Comparison of ENCODE assay signal across 28 mouse cellular contexts in the genomic region with DNA sequence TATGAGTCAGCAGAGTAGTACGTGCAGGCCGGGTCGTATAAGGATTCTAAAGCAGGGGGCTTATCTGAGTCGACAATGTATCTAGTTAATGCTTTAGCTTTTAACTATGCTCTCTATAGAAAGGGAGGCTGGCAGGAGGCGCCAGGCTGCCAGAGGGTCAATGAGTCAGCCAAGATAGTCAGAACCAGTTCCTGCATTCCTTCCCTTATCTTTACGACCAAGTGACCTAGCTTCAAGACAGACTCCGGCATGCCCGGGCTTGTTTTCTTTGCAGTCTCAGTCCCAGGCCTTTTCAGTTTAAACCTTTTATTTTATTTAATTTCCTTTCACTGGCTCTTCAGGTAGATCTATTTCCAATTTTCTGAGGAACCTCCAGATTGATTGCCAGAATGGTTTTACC.
DNase-seq lines count a peak whose midpoint lies in the region; ATAC-seq and TF ChIP-seq lines count a peak whose summit lies in the region.
"Had no signal": no experiment of that assay in that cellular context is flagged by ENCODE, and none has a peak within 500 bp of the region (broad histone marks: within the 10 kb centered on the region; RNA-seq: fewer than 3 reads in every experiment).

No protein-coding gene starts in this region.

- 38% methylated on average over 8 of the region's 8 CpGs for WGBS in heart, embryonic 10.5 days
- WGBS in intestine, embryonic 15.5 days: 54% methylated on average over 8 of the region's 8 CpGs
- 94% methylated on average over 8 of the region's 8 CpGs for WGBS in forebrain, postnatal 0 days

- H3K36me3 ChIP-seq in heart, embryonic 10.5 days: no peaks in the 10 kb centered on the region
- no peaks in the 10 kb centered on the region for H3K36me3 ChIP-seq in intestine, embryonic 15.5 days
- no peaks in the 10 kb centered on the region for H3K36me3 ChIP-seq in forebrain, postnatal 0 days (ENCODE audit: insufficient read depth)
- H3K36me3 ChIP-seq: embryonic facial prominence, embryonic 12.5 days; forebrain, embryonic 15.5 days; limb, embryonic 10.5 days; limb, embryonic 15.5 days; liver, embryonic 13.5 days; neural tube, embryonic 15.5 days; stomach, embryonic 15.5 days had no signal

- H3K27ac ChIP-seq in heart, embryonic 10.5 days: no peak overlapping the region
- no peak overlapping the region for H3K27ac ChIP-seq in intestine, embryonic 15.5 days
- no peak overlapping the region for H3K27ac ChIP-seq in forebrain, postnatal 0 days (ENCODE audit: low read depth, low read length)
- H3K27ac ChIP-seq: embryonic facial prominence, embryonic 12.5 days; forebrain, embryonic 15.5 days; limb, embryonic 10.5 days; limb, embryonic 15.5 days; liver, embryonic 13.5 days; macrophage; neural tube, embryonic 15.5 days; stomach, embryonic 15.5 days had no signal

- H3K9ac ChIP-seq in intestine, embryonic 15.5 days: no peak overlapping the region
- no peak overlapping the region for H3K9ac ChIP-seq in forebrain, postnatal 0 days
- H3K9ac ChIP-seq: embryonic facial prominence, embryonic 12.5 days; forebrain, embryonic 15.5 days; limb, embryonic 15.5 days; liver, embryonic 13.5 days; neural tube, embryonic 15.5 days; stomach, embryonic 15.5 days had no signal

- peak; percentile 28 for ATAC-seq in intestine, embryonic 15.5 days
- ATAC-seq in forebrain, postnatal 0 days: no peak
- ATAC-seq: forebrain, embryonic 15.5 days; hindbrain, embryonic 16.5 days; lung, postnatal 0 days had no signal

- H3K27me3 ChIP-seq in heart, embryonic 10.5 days (ENCODE audit: insufficient read depth, poor library complexity, severe bottlenecking): no peaks in the 10 kb centered on the region
- H3K27me3 ChIP-seq in intestine, embryonic 15.5 days (replicated peaks): no peaks in the 10 kb centered on the region
- no peaks in the 10 kb centered on the region for H3K27me3 ChIP-seq in forebrain, postnatal 0 days (ENCODE audit: insufficient read depth, low read length)
- H3K27me3 ChIP-seq: embryonic facial prominence, embryonic 12.5 days; forebrain, embryonic 15.5 days; limb, embryonic 15.5 days; liver, embryonic 13.5 days; neural tube, embryonic 15.5 days; stomach, embryonic 15.5 days had no signal

- no peak overlapping the region for H3K4me2 ChIP-seq in intestine, embryonic 15.5 days (replicated peaks)
- no peak overlapping the region for H3K4me2 ChIP-seq in forebrain, postnatal 0 days (ENCODE audit: low read depth)
- H3K4me2 ChIP-seq: embryonic facial prominence, embryonic 12.5 days; forebrain, embryonic 15.5 days; limb, embryonic 15.5 days; liver, embryonic 13.5 days; neural tube, embryonic 15.5 days; stomach, embryonic 15.5 days had no signal

- TF ChIP-seq CTCF in forebrain, postnatal 0 days (IDR thresholded peaks at IDR 0.05; ENCODE audit: low read depth): no peak

- no peaks in the 10 kb centered on the region for H3K9me3 ChIP-seq in heart, embryonic 10.5 days
- H3K9me3 ChIP-seq in intestine, embryonic 15.5 days: no peaks in the 10 kb centered on the region
- H3K9me3 ChIP-seq in forebrain, postnatal 0 days (ENCODE audit: low read length): no peaks in the 10 kb centered on the region
- H3K9me3 ChIP-seq: embryonic facial prominence, embryonic 12.5 days; forebrain, embryonic 15.5 days; limb, embryonic 10.5 days; limb, embryonic 15.5 days; liver, embryonic 13.5 days; neural tube, embryonic 15.5 days; stomach, embryonic 15.5 days had no signal

- no peak overlapping the region for H3K4me3 ChIP-seq in heart, embryonic 10.5 days
- no peak overlapping the region for H3K4me3 ChIP-seq in intestine, embryonic 15.5 days (replicated peaks)
- no peak overlapping the region for H3K4me3 ChIP-seq in forebrain, postnatal 0 days (ENCODE audit: low read depth, low read length)
- H3K4me3 ChIP-seq: embryonic facial prominence, embryonic 12.5 days; forebrain, embryonic 15.5 days; limb, embryonic 10.5 days; limb, embryonic 15.5 days; liver, embryonic 13.5 days; neural tube, embryonic 15.5 days; stomach, embryonic 15.5 days had no signal

- H3K4me1 ChIP-seq in heart, embryonic 10.5 days: no peaks in the 10 kb centered on the region
- H3K4me1 ChIP-seq in intestine, embryonic 15.5 days (replicated peaks): no peaks in the 10 kb centered on the region
- H3K4me1 ChIP-seq in forebrain, postnatal 0 days (ENCODE audit: insufficient read depth): no peaks in the 10 kb centered on the region
- H3K4me1 ChIP-seq: embryonic facial prominence, embryonic 12.5 days; forebrain, embryonic 15.5 days; limb, embryonic 10.5 days; limb, embryonic 15.5 days; liver, embryonic 13.5 days; neural tube, embryonic 15.5 days; stomach, embryonic 15.5 days had no signal

- DNase-seq in heart, embryonic 10.5 days (ENCODE audit: low spot score): peak; percentile 76
- no peak for DNase-seq in heart, adult 8-10 months (ENCODE audit: low spot score)
- DNase-seq in 416B (ENCODE audit: low read depth): peak; percentile 2
- peak; percentile 40 to 56 for DNase-seq in urinary bladder, postnatal 36 days (ENCODE audit: low spot score in 2 of 2)
- no peak for DNase-seq in forebrain, postnatal 0 days
- no peak for DNase-seq in right cerebral cortex, postnatal 25 days
- DNase-seq: adrenal gland, adult 8-10 months; cerebellum, adult 8-10 months; cerebellum, postnatal 25 days; gastrocnemius, postnatal 10 days; kidney, adult 11 months; kidney, postnatal 14 days; layer of hippocampus, adult 9-11 months; liver, embryonic 13.5 days; lung, adult 18-20 months; midbrain, embryonic 14.5 days; retina, postnatal 1 day; right cerebral cortex, postnatal 14 days had no signal

Comparison
In these comparisons a context has a peak if more than half of its experiments do, and no peak if none do; other contexts are left out.
1. DNase-seq: peak in heart, embryonic 10.5 days (single experiment), 416B (single experiment) and urinary bladder, postnatal 36 days (2 of 2); none in heart, adult 8-10 months (single experiment), forebrain, postnatal 0 days (single experiment) and right cerebral cortex, postnatal 25 days (single experiment).